Mouse (Mus musculus) gastrocnemius, postnatal 4 days (tissue): ENCODE results near the gene Sipa1l3. TPM values are rescaled to one million over a fixed set of nuclear protein-coding genes. Genes with fewer than 3 reads are reported as not detected.

Experiments
- DNase-seq, 2 experiments: peaks; one replicate each; pipeline ENCODE4 v3.0.0; 2021 to 2022; ENCODE audit warnings: low spot score in 2 of 2, mixed read lengths in 2 of 2
- total RNA-seq, 2 experiments: library from RNA; stranded (reverse); gene quantifications; 2 replicates each; pipeline ENCODE4 v1.2.3; 2021

The Sipa1l3 gene
- total RNA-seq, 2 experiments from 2014 or later: 25.0 to 30.0 TPM

GRCm38 (mm10) chr7:29418231-29418630 lies 100.2 kb downstream of the Sipa1l3 start:
- DNase-seq: no peak

DNA sequence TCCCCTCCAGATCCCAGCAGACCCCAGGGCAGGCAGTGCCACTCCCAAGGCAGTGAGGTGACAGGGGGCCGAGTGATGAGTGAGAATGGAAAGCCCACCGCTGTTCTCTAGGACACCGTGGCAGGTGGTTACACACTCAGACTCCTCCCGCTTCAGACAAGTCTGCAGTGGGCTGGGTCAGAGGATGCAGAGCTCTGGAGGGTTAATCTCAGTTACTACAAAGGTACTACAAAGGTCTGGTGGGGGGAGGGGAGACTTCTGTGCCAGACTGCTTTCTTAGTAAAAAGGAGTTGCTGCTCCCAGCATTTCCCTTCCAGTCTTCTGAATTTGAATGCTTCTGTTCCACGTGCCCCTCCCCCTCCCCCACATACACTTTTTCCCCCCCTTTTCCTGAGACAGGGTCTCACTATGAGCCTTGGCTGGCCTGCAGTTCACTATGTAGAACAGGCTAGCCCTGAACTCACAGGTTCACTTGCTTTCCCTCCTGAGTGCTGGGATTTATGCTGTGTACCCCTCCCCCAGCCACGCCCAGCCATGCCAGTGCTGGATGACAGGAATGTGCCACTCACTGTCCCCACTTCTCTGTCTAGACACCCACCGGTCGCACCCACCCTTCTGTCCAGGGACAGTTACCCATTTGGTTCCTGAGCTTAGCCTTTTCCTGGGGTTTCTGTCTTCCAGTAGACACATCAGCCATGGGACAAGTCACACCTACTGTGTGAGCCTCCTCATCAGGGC lies 100.9 kb downstream of the Sipa1l3 start:
- DNase-seq: no peak

- DNase-seq: no peak
Observed at GRCm38 (mm10) chr7:29416906-29417305, 101.5 kb downstream of the Sipa1l3 start.

GRCm38 (mm10) chr7:29411838-29412580 lies 106.4 kb downstream of the Sipa1l3 start:
- DNase-seq: no peak

DNA sequence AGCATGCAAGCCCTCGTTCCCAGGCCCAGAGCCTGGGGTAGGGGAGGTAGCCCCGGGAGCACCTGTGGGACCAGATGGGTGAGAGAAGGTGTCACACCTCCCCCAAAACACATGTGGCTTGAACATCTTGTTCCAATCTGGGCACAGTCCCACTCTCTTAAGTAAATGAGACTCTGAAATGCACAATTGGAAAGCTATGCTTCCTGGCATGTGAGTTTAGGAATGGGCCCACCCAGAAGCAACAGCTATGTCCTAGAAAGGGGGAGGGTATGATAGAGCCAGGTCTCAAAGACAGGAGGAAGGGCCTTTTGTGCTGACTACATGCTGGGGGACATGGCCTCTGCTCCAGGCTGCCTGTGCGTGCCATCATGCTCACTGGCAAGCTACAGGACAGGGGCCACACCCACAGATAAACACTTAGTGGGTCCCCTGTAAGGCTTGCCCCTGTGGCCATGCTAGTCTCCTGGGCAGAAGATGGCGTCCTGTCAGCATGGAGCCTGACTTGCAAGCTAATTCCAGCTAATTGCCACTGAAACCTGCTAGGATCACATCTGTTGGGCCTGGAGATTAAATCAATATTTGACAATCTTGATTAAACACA lies 107.1 kb downstream of the Sipa1l3 start:
- no peak for DNase-seq

- no peak for DNase-seq
Observed at GRCm38 (mm10) chr7:29410402-29410801, 108.0 kb downstream of the Sipa1l3 start.

- no peak for DNase-seq
Observed at GRCm38 (mm10) chr7:29406855-29407254, 111.6 kb downstream of the Sipa1l3 start.

GRCm38 (mm10) chr7:29404126-29404525 lies 114.3 kb downstream of the Sipa1l3 start:
- no peak for DNase-seq

GRCm38 (mm10) chr7:29402015-29402414 lies 116.4 kb downstream of the Sipa1l3 start:
- no peak for DNase-seq

GRCm38 (mm10) chr7:29400451-29400850 lies 118.0 kb downstream of the Sipa1l3 start:
- no peak for DNase-seq

- no peak for DNase-seq
Observed at GRCm38 (mm10) chr7:29399056-29399455, 119.4 kb downstream of the Sipa1l3 start.

GRCm38 (mm10) chr7:29397486-29397885 lies 121.0 kb downstream of the Sipa1l3 start:
- no peak for DNase-seq

DNA sequence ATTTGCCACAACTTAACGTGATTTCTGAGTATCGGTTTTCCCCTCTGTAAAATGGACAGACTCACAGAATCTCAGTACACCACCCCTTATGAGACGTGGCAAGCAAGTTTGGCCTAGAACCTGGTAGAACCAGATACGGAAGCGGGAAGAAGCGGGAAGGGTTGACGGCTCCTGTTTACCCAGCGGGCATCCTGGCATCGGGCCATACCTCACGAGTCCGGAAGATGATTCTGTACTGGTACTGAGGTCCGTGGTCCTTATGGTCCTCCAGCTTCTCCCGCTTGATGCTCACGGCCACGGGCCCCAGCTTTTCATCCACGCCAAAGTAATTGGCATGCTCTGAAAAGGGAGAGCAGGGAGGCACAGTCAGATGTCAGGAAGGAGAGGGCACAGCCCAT lies 121.5 kb downstream of the Sipa1l3 start:
- no peak for DNase-seq

DNA sequence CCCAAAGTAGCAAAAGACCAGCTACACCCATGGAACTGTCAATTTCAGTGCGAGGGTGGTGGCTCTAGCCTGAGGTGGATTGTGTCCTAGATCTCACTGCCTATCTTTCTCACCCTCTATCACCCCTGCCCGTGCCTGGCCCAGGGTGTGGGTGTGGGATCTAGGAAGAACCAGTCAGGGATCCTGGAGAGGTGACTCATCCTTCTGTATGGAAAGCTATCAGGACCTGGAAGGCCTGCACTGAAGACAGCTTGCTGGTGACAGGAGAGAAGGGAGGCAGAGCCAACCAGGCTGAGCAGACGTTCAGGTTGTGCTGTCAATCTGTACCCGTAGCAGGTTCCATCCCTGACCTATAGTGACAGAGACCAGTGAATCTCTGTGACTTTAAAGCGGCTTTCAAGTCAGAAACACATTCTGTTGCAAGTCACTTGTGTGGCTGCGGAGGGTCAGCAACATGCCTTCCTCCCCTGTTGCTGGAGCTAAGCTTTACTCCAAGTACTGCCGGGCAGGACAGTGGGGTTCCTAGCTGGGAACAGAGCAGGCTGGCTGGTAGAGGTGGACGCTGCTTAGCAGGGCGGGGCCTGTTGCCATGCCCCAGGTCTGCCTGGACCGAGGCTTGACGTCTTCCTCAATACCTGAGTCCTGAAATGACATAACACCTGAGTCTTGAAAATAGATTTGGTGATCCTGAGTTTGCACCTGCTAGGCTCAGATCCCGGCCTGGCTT lies 122.1 kb downstream of the Sipa1l3 start:
- DNase-seq: no peak

GRCm38 (mm10) chr7:29395179-29395578 lies 123.3 kb downstream of the Sipa1l3 start:
- no peak for DNase-seq

DNA sequence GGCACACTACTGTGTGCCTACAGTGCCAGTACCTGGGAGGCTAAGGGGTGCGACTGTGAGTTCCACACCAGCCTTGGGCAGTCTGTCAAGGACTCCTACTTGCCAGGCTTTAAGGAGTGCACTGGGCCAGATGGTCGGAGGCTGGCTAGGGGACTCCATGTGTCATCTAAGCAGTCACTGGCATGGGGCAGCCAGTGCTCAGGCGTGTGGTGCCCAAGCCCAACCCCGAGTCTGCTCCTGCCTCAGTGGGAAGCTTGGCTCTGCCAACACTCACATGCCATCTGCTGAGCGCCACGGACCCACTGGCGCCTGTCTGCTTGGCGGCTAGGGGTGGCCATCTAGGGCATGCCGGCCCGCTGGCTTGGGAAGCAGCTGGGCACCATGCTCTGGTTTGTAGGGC lies 125.1 kb downstream of the Sipa1l3 start:
- no peak for DNase-seq

DNA sequence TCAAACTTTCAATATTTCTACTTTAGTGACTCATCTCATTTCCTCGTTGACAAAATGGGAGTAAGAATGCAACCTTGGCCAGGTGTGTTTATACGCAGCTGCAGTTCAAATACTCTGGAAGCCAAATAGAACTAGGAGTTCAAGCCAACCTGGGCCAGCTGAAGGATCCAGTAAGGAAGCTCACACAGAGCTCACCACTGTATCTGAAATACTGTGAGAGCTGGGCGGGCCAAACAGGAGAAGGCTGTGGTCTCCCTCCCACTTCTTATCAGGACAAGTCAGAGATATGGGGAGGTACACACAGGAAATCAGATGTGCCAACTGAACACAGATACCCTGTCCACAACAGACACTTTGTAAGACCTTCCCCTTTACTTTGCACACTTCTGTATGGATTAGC lies 125.6 kb downstream of the Sipa1l3 start:
- no peak for DNase-seq

DNA sequence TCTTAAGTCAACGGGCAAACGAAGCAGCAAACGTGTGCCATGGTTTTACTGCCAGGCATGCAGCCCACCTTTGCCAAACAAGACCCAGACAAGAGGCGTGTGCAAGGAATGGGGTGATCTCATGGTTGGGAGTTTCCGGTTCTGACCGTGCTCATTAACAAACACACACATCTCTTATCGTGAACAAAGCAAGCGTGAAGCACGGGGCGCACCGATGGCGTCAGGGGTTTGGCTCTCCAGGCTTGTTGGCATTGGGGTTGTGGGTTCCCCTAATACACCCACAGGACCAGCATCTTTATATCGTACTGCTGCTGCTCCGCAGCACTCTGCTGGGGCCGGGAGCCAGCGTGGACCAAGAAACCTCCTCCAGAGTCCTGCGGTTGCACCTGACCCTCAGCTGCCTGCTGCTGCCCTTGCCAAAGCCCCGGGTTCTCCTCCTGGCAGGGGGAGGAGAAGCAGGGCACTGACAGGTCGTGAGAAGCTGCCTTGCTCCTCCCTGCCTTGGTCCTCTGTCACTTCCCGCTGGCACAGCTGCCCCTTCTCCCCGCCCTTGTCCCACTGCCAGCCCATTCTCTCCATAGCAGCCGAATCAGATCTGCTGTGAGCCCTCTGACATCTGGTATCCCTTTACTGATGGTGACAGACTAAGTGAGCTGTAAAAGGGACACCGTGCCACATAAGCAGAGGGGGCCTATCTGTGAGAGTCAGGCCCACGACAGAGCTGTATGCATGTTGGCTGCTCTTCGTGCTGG lies 126.5 kb downstream of the Sipa1l3 start:
- DNase-seq: peak in 1 of 2 experiments; percentile 61

- DNase-seq: no peak
Observed at GRCm38 (mm10) chr7:29391112-29391760, 127.2 kb downstream of the Sipa1l3 start.

- DNase-seq: no peak
Observed at GRCm38 (mm10) chr7:29390234-29390633, 128.2 kb downstream of the Sipa1l3 start.
